Mouse (Mus musculus): Measurements from ENCODE around the gene Limk2.

Gene Limk2

DNA sequence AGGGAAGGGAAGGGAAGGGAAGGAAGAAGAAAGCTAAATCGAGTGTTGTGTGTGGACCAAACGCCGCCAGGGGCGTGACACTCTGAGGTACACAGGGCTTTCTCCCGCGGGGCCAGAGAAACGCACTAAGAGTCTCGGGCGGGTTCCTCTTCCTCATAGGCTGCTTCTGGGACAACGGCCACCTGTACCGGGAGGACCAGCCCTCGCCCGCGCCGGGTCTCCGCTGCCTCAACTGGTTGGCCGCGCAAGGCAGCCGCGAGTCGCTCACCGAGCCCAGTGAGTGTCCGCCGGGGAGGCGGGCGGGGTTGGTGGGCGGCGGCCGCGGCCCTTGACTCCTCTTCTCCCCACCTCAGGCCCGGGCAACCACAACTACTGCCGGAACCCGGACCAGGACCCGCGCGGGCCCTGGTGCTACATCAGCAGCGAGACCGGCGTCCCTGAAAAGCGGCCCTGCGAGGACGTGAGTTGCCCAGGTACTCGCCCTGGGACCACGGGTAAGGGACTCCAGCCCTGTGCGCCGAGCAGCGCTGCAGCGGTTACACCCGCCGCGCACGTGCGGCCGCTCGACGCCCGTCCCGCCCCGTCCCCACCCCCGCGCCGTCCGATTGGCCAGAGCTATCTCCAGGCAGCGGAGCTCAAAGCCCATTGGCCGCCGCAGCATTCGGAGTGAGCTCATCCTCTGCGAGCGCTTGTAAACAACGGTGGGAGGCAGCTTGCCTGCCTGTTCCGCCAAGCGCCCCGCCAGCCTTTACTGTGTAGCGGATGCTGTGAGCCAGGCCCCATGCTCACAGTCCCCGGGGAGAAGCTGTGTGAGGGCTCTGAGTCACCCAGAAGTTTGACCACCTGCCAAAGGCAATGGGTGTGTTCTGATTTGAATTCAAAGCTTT, 77.0 kb downstream of the Limk2 start:
- peak; percentile 90 for DNase-seq

- DNase-seq: no peak
Observed at GRCm38 (mm10) chr11:3330991-3331750, 77.8 kb downstream of the Limk2 start.

DNA sequence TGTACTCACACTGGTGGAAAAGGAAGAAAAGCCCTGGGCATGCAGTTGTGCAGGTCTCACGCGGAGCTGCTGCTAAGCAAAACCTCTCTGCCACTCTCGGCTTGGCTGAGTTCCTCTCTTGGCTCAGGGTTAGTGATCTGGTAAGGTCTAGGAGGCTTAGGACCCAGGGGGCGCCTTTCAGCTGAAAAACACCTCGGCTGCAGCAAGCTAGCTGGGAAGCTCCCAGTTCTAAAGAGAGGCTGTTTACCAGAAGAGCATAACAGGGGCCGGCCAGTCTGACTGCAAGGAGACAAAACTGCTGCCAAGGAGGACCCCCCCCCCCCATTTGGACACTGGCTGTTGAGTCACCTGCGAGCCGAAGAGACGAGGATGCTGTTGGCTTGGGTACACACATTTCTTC, 78.4 kb downstream of the Limk2 start:
- DNase-seq: peak; percentile 90

DNA sequence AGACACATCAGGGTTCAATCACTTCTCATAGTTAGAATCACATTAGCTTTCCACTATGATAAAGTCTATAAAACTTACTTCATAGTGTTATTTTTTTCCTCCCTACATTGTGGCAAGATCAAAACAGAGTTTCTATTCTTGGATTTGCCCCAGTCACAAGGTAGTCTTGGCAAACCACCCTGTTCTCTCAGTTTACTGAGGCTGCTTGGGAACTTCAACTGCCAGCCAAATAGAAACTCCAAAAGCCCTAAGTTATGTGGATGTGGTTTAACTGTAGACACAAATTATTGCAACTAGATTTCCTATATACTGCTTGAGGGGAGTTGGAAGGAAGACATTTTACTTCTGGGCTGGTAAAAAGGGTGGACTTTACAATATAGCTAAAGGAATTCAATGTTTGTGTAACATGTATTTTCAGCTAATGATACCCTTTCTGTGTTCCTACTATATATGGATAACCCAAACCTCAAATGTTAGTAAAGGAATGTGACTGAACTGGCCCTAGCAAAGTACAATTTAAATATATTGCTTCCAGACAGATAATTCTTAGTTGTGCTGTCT, 79.0 kb downstream of the Limk2 start, which contains the start of gene Pik3ip1:
Pik3ip1 (plus strand) TSS at position 511 of the 561 bp plus-strand sequence.
- DNase-seq: no peak

- DNase-seq: no peak
Observed at GRCm38 (mm10) chr11:3328806-3329775, 79.9 kb downstream of the Limk2 start.

DNA sequence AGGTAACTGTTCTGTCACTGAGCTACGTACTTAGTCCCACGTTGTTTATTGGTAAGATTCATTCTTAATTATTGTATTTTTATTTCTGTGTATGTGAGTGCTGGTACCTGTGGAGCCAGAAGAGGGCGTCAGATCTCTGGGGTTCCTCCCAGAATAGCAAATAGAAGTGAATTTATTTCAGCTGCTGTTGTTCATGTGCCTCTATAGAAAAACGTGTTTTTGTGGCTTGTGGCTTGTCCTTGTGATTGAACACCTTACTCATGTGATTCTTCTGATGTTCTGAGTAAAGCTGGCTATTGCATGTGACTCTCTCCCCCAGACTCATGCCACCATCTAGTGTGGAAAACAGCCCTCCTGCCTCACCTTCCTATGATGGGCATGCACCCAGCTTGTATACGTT, 80.7 kb downstream of the Limk2 start:
- no peak for DNase-seq

- DNase-seq: no peak
Observed at GRCm38 (mm10) chr11:3318286-3318685, 90.7 kb downstream of the Limk2 start.

DNA sequence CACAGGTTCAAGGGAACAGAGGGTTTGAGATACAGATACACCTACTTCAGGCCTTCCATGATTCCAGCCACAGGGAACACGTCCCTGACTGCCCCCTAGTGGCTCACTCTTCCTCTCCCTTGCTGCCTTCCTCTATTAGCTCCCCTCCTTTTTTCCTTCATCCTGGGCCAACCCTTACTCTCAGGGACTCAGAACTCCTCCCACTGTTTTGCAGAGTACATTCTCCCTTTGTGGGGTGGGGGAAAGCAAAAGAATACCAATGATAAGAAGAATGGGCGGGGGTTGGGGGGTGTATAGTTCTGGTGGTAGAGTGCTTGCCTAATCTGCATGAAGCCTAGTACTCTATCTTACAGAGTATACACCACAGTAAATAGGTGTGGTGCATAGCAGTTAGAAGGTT, 94.8 kb downstream of the Limk2 start:
- peak; percentile 76 for DNase-seq

- DNase-seq: no peak
Observed at GRCm38 (mm10) chr11:3313294-3313693, 95.7 kb downstream of the Limk2 start.

- DNase-seq: no peak
Observed at GRCm38 (mm10) chr11:3311586-3312347, 97.2 kb downstream of the Limk2 start.

GRCm38 (mm10) chr11:3310789-3311585, 98.0 kb downstream of the Limk2 start:
- DNase-seq: no peak

DNA sequence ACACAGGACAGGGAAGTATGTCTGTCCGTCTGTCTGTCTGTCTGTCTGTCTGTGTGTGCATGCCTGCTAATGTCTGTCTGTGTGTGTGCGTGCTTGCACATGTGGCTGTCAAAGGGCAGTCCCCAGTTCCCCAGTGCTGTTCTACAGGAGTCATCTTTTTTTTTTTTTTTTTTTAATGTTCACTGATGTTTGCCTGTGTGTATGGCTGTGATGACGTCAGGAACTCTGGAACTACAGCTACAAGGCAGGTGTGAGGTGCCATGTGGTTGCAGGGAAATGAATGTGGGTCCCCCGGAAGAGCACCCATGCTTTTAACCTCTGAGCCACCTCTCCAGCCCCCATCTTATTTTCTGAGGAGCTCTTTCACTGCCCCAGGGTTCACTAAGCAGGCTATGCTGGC, 99.1 kb downstream of the Limk2 start:
- no peak for DNase-seq

- DNase-seq: no peak
Observed at GRCm38 (mm10) chr11:3307875-3308274, 101.1 kb downstream of the Limk2 start.

- DNase-seq: no peak
Observed at GRCm38 (mm10) chr11:3305821-3306220, 103.2 kb downstream of the Limk2 start.

GRCm38 (mm10) chr11:3302792-3303191, 106.2 kb downstream of the Limk2 start:
- no peak for DNase-seq

GRCm38 (mm10) chr11:3302385-3302784, 106.6 kb downstream of the Limk2 start:
- DNase-seq: no peak

DNA sequence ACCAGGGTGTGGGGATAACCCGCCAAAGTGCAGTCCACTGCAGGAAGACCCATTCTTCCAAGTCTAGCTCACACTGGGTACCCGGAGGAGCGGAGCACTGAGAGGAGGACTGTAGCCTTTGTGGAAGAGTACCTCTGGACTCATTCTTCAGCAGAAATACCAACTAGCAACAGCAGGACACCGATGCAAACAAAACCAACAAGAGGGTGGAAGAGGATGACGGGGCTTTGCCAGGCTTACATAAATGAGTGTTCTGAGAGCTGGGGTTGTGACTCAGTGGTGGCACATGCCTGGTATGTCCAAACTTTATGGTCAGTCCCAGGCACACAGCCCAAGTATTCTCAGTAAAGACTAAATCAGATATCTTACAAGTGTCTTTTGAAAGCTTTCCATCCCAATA, 107.9 kb downstream of the Limk2 start:
- DNase-seq: no peak

DNA sequence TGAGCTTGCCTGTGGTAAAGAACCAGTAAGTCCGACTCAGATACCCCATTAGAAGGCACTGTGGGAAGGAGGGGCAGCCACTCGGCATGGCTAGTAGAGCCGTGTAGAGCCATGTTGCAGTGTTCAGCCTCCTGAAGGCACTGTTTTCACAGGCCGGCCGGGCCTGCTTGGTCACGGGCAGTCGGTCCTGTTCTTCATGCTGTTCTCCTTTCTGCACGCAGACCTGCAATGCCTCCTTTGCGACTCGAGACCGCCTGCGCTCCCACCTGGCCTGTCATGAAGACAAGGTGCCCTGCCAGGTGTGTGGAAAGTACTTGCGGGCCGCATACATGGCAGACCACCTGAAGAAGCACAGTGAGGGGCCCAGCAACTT, 110.2 kb downstream of the Limk2 start:
- no peak for DNase-seq

DNA sequence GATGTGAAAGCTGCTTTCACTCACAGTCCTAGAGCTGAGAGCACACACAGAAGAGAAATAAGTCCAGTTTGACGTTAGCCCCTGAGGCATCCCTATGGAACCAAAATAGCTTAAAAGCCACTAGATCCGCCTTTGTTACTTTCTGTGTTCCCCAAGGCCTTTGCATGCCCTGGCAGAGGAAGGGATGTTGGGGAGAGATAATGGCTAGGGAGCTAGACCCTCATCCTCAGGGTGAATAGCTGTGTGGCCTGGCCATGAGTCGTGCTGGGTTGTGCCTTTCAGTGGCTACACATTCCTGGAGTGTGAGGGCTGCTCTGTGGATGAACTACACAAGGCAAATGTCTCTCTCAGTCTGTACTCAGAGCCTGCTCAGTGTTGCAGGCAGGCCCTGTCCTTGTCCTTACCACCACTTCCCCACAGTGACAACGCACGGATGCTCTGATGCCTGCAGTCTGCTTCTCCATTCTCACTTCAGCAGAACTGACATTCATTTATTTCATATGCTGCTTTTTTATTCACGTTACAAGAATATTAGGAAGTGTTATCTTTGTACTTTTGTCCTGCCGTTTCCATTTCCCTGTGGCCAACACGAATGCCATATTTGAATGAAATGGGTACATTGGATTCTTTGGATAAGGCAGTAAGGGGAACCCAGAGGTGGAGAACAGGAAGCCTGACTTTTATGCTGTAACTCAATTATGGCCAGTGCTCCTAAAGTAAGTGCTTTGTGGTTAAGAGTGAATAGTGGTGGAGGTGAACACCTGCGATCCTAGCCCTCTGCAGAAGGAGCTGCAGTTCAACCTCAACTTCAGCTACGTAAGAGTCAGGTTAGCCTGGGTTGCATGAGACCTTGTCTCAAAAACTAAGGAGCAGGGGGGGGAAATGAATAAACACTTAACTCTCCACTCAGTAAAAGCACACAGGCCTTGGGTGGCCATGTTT, 110.8 kb downstream of the Limk2 start:
- no peak for DNase-seq

DNA sequence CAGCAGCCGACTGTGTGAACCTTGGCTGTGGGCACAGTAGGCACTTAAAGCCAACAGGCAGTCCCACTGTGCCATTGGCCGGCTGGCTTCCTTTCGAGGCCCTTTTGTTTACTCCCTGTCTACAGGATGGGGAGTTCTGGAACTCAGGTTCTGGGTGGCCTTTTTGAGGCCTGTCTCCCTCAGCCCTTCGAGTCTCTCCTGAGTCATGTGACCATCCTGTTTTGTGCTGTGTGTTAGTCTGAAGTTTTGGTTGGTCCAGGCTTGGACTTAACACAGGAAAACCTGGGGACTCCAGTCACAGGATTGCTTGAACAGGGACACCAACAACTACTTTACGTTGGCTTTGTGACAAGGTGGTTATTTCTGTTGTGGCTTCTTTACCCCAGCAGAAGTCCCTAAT, 112.9 kb downstream of the Limk2 start:
- DNase-seq: no peak

All from cerebellum, adult 8-10 months (tissue).